Mouse (Mus musculus) thymus, postnatal 10 days (tissue): ENCODE results near the gene Eogt.

ENCODE experiments used
- DNase-seq, 2 experiments: peaks; one replicate each; pipeline ENCODE4 v3.0.0; 2021; ENCODE audit warnings: low spot score in 2 of 2

Gene Eogt

DNA sequence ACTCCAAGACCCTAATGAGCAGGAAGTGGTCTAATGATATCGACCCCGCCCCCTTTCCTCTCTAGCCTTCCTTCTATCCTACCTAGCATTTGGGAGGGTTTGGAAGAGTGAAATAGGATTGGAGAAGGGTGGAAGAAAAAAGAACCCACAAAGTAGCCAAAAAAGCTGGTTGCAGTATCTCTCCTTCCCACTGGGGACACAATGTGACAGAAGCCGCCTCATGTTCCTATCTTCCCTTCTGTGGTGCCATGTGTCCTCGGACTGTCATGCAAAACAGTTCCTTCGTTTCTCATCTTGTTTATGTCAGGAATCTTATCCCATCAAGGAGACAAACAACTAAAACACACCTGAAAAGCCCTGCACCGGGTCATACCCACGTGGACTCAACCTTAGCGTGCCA is 42.9 kb downstream of the Eogt start:
- no peak for DNase-seq

- DNase-seq, result no peak
These were observed 44.6 kb downstream of the Eogt start for GRCm38 (mm10) chr6:97104264-97104852.

GRCm38 (mm10) chr6:97101958-97102702 is 46.9 kb downstream of the Eogt start:
- DNase-seq, result no peak

DNA sequence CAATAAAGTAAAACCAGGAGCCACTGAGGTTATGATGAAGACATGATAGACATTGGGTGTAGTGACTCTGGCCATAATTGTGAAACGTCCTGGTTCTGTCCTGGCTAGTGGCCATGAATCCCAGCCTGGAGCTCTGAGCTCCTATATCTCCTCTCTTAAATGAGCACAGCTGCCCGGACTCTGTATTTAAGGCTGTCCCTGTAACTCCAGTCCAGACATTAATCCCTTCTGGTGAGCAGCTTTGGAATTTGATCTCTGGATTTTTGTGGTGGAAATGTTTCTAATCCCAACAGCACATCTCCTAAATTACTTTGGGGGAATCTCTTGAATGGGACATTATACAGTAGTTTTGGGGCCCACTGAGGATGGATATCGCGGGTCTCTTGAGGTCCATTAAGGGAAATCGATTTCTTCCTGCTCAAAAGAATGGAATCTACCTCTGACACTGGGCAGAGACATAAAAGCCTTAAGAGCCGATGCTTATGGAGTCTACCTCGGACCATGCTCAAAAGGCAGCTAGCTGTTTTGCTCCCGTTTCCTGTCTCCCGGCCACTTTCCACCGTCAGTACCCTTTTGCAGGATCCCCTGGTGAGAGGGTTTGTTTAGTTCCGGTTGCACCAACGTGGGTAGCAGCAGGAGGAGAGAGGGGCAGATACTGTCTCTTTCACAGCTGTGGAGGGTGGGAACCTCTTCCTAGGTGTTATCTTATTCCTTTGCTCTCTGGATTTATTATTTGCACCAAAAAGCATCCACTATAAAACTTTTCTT is 47.6 kb downstream of the Eogt start:
- DNase-seq, result no peak

DNA sequence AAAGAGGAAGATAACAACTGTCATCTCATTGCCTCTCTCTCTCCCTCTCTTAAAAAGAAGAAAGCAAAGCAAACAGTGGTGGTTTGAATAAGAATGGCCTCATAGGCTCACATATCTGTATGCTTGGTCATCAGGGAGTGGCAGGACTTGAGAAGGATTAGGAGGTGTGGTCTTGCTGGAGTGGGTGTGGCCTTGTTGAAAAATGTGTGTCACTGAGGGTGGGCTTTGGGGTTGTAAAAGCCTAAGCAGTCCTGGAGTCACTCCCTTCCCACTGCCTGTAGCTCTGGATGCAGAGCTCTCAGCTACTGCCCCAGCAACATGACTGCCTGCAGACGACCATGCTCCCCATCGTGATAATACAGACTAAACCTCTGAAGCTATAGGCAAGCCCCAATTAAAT is 66.6 kb downstream of the Eogt start:
- no peak for DNase-seq

- DNase-seq, result no peak
These were observed 69.0 kb downstream of the Eogt start for GRCm38 (mm10) chr6:97080016-97080415.

DNA sequence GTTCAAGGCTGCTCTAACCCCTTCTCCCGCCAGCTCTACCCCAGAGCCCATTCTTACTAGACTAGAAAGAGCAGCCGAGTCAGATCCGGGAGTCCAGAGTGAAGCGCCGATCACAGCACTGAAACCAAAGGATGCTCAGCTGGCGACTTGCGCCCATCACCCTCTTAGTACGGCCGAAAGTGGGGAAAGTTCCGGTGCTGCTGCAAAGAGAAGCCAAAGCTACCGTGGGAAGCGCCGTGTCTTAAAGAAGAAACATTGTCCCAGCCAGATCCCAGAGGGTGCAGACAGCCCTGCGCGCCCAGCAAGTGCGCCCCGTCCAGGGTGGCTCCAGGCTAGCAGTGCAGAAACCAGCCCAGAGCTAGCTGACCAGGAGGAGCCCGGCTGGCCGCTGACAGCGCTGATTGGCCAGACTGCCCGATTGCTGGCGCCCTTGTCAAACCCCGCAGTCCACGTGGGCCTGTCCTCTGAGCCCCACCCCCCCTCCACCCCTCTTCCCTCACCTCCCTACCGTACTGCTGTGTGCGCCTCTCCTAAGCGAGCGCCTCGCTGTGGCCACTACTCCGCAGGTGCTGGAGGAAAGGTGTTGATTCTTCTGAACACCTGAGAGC is 88.8 kb downstream of the Eogt start, which contains the start of gene Fam19a4:
Gene Fam19a4 (minus strand): TSS at position 340 of the 608 bp plus-strand sequence.
- no peak for DNase-seq
